Mouse (Mus musculus) midbrain, embryonic 15.5 days (tissue): ENCODE measurements at regions not wholly inside any gene's neighbourhood (a gene's known extent, or its start where the extent isn't known, plus 50 kb on each side); places are given as distances from the start of the nearest gene placed in this dataset.

Experiments
- ATAC-seq: fragments of 200-750 bp; cut with Nextera tagmentation; replicated peaks from 2 replicates; pipeline ENCODE4 v1.8.0; 2017; ENCODE audit warnings: moderate TSS enrichment
- H3K27ac ChIP-seq: fragments of 300-500 bp; sonication (generic); 2 replicates; pipeline ENCODE4 v1.5.1; 2015; ENCODE audit warnings: mild to moderate bottlenecking, inconsistent platforms
- H3K27me3 ChIP-seq: fragments of 300-500 bp; sonication (generic); replicated peaks from 2 replicates; pipeline ENCODE4 v1.6.1; 2015; ENCODE audit warnings: inconsistent platforms
- H3K36me3 ChIP-seq: fragments of 300-500 bp; sonication (generic); replicated peaks from 2 replicates; pipeline ENCODE4 v1.6.1; 2015; ENCODE audit warnings: inconsistent platforms
- H3K4me1 ChIP-seq: fragments of 300-500 bp; sonication (generic); 2 replicates; pipeline ENCODE4 v1.6.1; 2015; ENCODE audit warnings: inconsistent platforms
- H3K4me2 ChIP-seq: fragments of 300-500 bp; sonication (generic); 2 replicates; pipeline ENCODE4 v1.6.1; 2015; ENCODE audit warnings: inconsistent platforms, mild to moderate bottlenecking, moderate library complexity
- H3K4me3 ChIP-seq: fragments of 300-500 bp; sonication (generic); 2 replicates; pipeline ENCODE4 v1.5.1; 2015; ENCODE audit warnings: mild to moderate bottlenecking, inconsistent platforms
- H3K9ac ChIP-seq: fragments of 300-500 bp; sonication (generic); 2 replicates; pipeline ENCODE4 v1.6.1; 2015; ENCODE audit warnings: mild to moderate bottlenecking, inconsistent platforms
- H3K9me3 ChIP-seq: fragments of 300-500 bp; sonication (generic); 2 replicates; pipeline ENCODE4 v1.6.1; 2016; ENCODE audit warnings: inconsistent platforms
- WGBS: fragments of 180-500 bp; shearing (Covaris S2); methylation state at CpG from one replicate; pipeline ENCODE4 v1.1.7; 2015; ENCODE audit warnings: mixed read lengths; 5-methylcytosine and 5-hydroxymethylcytosine counted together

- Histone ChIP-seq H3K27me3 (no peaks in the 10 kb centered on the region), H3K27ac (no peak overlapping the region), H3K9me3 (no peaks in the 10 kb centered on the region), H3K4me3 (no peak overlapping the region), H3K36me3 (no peaks in the 10 kb centered on the region), H3K4me2 (no peak overlapping the region), H3K4me1 (no peaks in the 10 kb centered on the region), H3K9ac (no peak overlapping the region)
- ATAC-seq = peak; percentile 66
- 20% methylated on average over 9 of the region's 9 CpGs for WGBS
Observed at GRCm38 (mm10) chr17:58503612-58504011, 487.6 kb downstream of the Pdzph1 start.

- no peak overlapping the region for H3K4me2 ChIP-seq
- no peaks in the 10 kb centered on the region for H3K27me3 ChIP-seq
- no peak for ATAC-seq
- H3K9me3 ChIP-seq = no peaks in the 10 kb centered on the region
- WGBS = 67% methylated on average over 1 of the region's 1 CpGs
- no peak overlapping the region for H3K9ac ChIP-seq
- H3K27ac ChIP-seq = no peak overlapping the region
- H3K4me3 ChIP-seq = no peak overlapping the region
- H3K4me1 ChIP-seq = no peaks in the 10 kb centered on the region
- H3K36me3 ChIP-seq = no peaks in the 10 kb centered on the region
Observed at GRCm38 (mm10) chr17:58468920-58469319, 522.3 kb downstream of the Pdzph1 start.
